In genomic region chr5:90367067-90367303, GRCm38 (mm10) we compare ENCODE assay signal across 8 mouse cellular contexts. TPM values are rescaled to one million over a fixed set of nuclear protein-coding genes. Genes with fewer than 3 reads are reported as not detected.
DNase-seq lines count a peak whose midpoint lies in the region; ATAC-seq and TF ChIP-seq lines count a peak whose summit lies in the region.

Gene Gm9958, plus strand, starts transcription at chr5:90367204.

- no peak for ATAC-seq in forebrain, embryonic 11.5 days (replicated peaks; ENCODE audit: low FRiP score)
- no peak for ATAC-seq in liver, embryonic 15.5 days (ENCODE audit: insufficient read depth)
- no peak for ATAC-seq in megakaryocyte-erythroid progenitor cell, adult 5-6 weeks (replicated peaks; ENCODE audit: low FRiP score, low TSS enrichment, poor library complexity, severe bottlenecking)

- no peak for TF ChIP-seq CTCF in kidney, adult 2 months (conservative IDR thresholded peaks at IDR 0.05; ENCODE audit: insufficient read depth, insufficient read length, low read depth, low read length)

- TF ChIP-seq POLR2A in kidney, adult 2 months (IDR thresholded peaks at IDR 0.05; ENCODE audit: low read depth, low read length) = no peak

- H3K9me3 ChIP-seq in ES-E14 (ENCODE audit: control insufficient read depth, insufficient read depth, low read depth, low read length) = no peaks in the 10 kb centered on the region
- no peaks in the 10 kb centered on the region for H3K9me3 ChIP-seq in forebrain, embryonic 11.5 days (ENCODE audit: control insufficient read depth, low read length)
- no peaks in the 10 kb centered on the region for H3K9me3 ChIP-seq in liver, embryonic 15.5 days (replicated peaks)

- in situ Hi-C loops in ES-E14 (cut with MboI; ENCODE audit: low sequenced_read_pairs in 2 of 2, unreplicated experiment in 2 of 2) = loop anchor here in 1 of 2 experiments (10.0 kb wide), 1 partner anchor 142 kb away; the partner anchor contains the start of gene Cox18

- H3K27ac ChIP-seq in kidney, adult 2 months (ENCODE audit: insufficient read depth, low read depth, low read length) = peak within 1 kb of the TSS; percentile 100
- peak within 1 kb of the TSS; percentile 91 for H3K27ac ChIP-seq in ES-E14 (ENCODE audit: insufficient read depth, low read depth, low read length, poor library complexity, severe bottlenecking)
- H3K27ac ChIP-seq in forebrain, embryonic 11.5 days (ENCODE audit: low read depth, low read length) = peak within 1 kb of the TSS; percentile 97
- peak within 1 kb of the TSS; percentile 99 for H3K27ac ChIP-seq in liver, embryonic 15.5 days (replicated peaks)

- peak within 1 kb of the TSS; percentile 64 for H3K4me2 ChIP-seq in forebrain, embryonic 11.5 days (ENCODE audit: low read depth, low read length, severe bottlenecking)
- H3K4me2 ChIP-seq in liver, embryonic 15.5 days = peak within 1 kb of the TSS; percentile 78

- WGBS in kidney, adult 2 months = 1% methylated on average over 7 of the region's 7 CpGs
- 2% methylated on average over 7 of the region's 7 CpGs for WGBS in forebrain, embryonic 11.5 days
- 0% methylated on average over 7 of the region's 7 CpGs for WGBS in liver, embryonic 15.5 days (ENCODE audit: insufficient replicate concordance)

- H3K9ac ChIP-seq in ES-E14 (ENCODE audit: insufficient read depth, low read depth, low read length, poor library complexity, severe bottlenecking) = peak within 1 kb of the TSS; percentile 97
- peak within 1 kb of the TSS; percentile 95 for H3K9ac ChIP-seq in forebrain, embryonic 11.5 days (ENCODE audit: low read length)
- peak within 1 kb of the TSS; percentile 94 for H3K9ac ChIP-seq in liver, embryonic 15.5 days

- no peaks in the 10 kb centered on the region for H3K27me3 ChIP-seq in kidney, adult 2 months (replicated peaks; ENCODE audit: control insufficient read depth, insufficient read depth, low read length)
- no peaks in the 10 kb centered on the region for H3K27me3 ChIP-seq in forebrain, embryonic 11.5 days (ENCODE audit: control insufficient read depth, insufficient read depth, low read length)
- no peaks in the 10 kb centered on the region for H3K27me3 ChIP-seq in liver, embryonic 15.5 days

- peak within 1 kb of the TSS; percentile 66 for H3K4me3 ChIP-seq in kidney, adult 2 months (ENCODE audit: insufficient read depth, low read depth, low read length)
- H3K4me3 ChIP-seq in ES-E14 (ENCODE audit: insufficient read depth in 1 of 2, low read depth in 1 of 2, low read length in 2 of 2, poor library complexity in 1 of 2, severe bottlenecking in 1 of 2) = peak within 1 kb of the TSS; percentile 95 to 100
- peak within 1 kb of the TSS; percentile 85 for H3K4me3 ChIP-seq in forebrain, embryonic 11.5 days (ENCODE audit: low read depth, low read length)
- H3K4me3 ChIP-seq in liver, embryonic 15.5 days (replicated peaks) = peak within 1 kb of the TSS; percentile 92

- no peak for DNase-seq in kidney, adult 2 months
- DNase-seq in kidney, adult 18-20 months = no peak
- DNase-seq in ES-E14 (ENCODE audit: low read depth, low spot score) = no peak
- no peak for DNase-seq in forebrain, embryonic 11.5 days (ENCODE audit: low spot score)
- DNase-seq in urinary bladder, adult 2 months (ENCODE audit: low spot score) = no peak
- DNase-seq in right cerebral cortex, adult 18-20 months = no peak

- H3K4me1 ChIP-seq in kidney, adult 2 months (ENCODE audit: control insufficient read depth, insufficient read depth, low read length) = 0 out of 2 replicates have a peak, but pooled peaks cover 3% of the 10 kb centered on the region
- 0 out of 4 replicates have a peak, but pooled peaks cover 0 to 2% of the 10 kb centered on the region in 2 experiments for H3K4me1 ChIP-seq in ES-E14 (ENCODE audit: control insufficient read depth in 2 of 2, insufficient read depth in 2 of 2, low read length in 2 of 2, poor library complexity in 1 of 2)
- peaks cover 2% of the 10 kb centered on the region; the same call in 1 of the 2 replicates for H3K4me1 ChIP-seq in forebrain, embryonic 11.5 days (replicated peaks; ENCODE audit: control insufficient read depth, insufficient read depth, low read length)
- H3K4me1 ChIP-seq in liver, embryonic 15.5 days (replicated peaks) = peaks cover 29% of the 10 kb centered on the region

- no peaks in the 10 kb centered on the region; the same call in 1 of the 2 replicates for H3K36me3 ChIP-seq in kidney, adult 2 months (ENCODE audit: control insufficient read depth, insufficient read depth, low read length)
- H3K36me3 ChIP-seq in ES-E14 (ENCODE audit: control insufficient read depth, insufficient read depth, low read length, poor library complexity, severe bottlenecking) = no peaks in the 10 kb centered on the region; the same call in 1 of the 2 replicates
- H3K36me3 ChIP-seq in forebrain, embryonic 11.5 days (ENCODE audit: control insufficient read depth, insufficient read depth, low read length) = no peaks in the 10 kb centered on the region; the same call in 1 of the 2 replicates
- H3K36me3 ChIP-seq in liver, embryonic 15.5 days (replicated peaks) = no peaks in the 10 kb centered on the region

TF ChIP-seq in ES-E14, 5 proteins besides CTCF, POLR2A, EP300 and RAD21:
- TF ChIP-seq HCFC1 (IDR thresholded peaks at IDR 0.05; ENCODE audit: borderline replicate concordance, insufficient read depth, low read length) = no peak
- TF ChIP-seq MAFK (IDR thresholded peaks at IDR 0.05; ENCODE audit: insufficient read depth, low read depth, low read length) = no peak
- no peak for TF ChIP-seq CHD2 (IDR thresholded peaks at IDR 0.05; ENCODE audit: low read depth, low read length)
- no peak for TF ChIP-seq ZC3H11A (IDR thresholded peaks at IDR 0.05; ENCODE audit: borderline replicate concordance, low read depth, low read length)
- TF ChIP-seq ZNF384 (IDR thresholded peaks at IDR 0.05; ENCODE audit: low read depth, low read length) = no peak

RNA-seq across cellular contexts. Expression of gene Gm9958, which starts in this region (rescaled TPM):
- polyA plus RNA-seq in kidney, adult 2 months (2012; rRNA removed) = 1.1 and 2.3 TPM in 2 replicates
- total RNA-seq in ES-E14 (2012; rRNA removed) = 0.32 and 0.94 TPM in 2 replicates
- polyA plus RNA-seq in forebrain, embryonic 11.5 days (2014; fragmentation: Nextera tagmentation; extraction: Ambion mirVana) = 8.2 and 8.8 TPM in 2 replicates
- 1.8 and 2.4 TPM in 2 replicates for polyA plus RNA-seq in liver, embryonic 15.5 days (2015; fragmentation: Nextera tagmentation; extraction: Ambion mirVana)
- polyA plus RNA-seq in urinary bladder, adult 2 months (2012; rRNA removed) = 3.0 and 3.3 TPM in 2 replicates
- total RNA-seq in megakaryocyte-erythroid progenitor cell, adult 5-6 weeks (2014; fragmentation: Nextera tagmentation) = 3.3 and 5.2 TPM in 2 replicates
- 1.4 and 2.4 TPM in 2 replicates for total RNA-seq in megakaryocyte-erythroid progenitor cell, adult 5-6 weeks (2017)
